Mouse (Mus musculus) kidney, adult 2 months (tissue): ENCODE results near the gene 4930558C23Rik. TPM values are rescaled to one million over a fixed set of nuclear protein-coding genes. Genes with fewer than 3 reads are reported as not detected.
"Not testable (repeated sequence)": the region's sequence is repeated elsewhere in the genome, so short reads cannot be mapped to it uniquely, and the experiment has no call there.

ENCODE experiments used
- DNase-seq: peaks from one replicate; pipeline ENCODE4 v3.0.0; 2021
- H3K27ac ChIP-seq: fragments of 200-500 bp; 2 replicates; pipeline ENCODE4 v1.5.1; 2012; ENCODE audit warnings: low read depth, low read length, control low read depth, inconsistent platforms; ENCODE audit not compliant: insufficient read depth
- H3K27me3 ChIP-seq: fragments of 200-500 bp; replicated peaks from 2 replicates; pipeline ENCODE4 v1.6.1; 2012; ENCODE audit warnings: mild to moderate bottlenecking, moderate library complexity, low read length, inconsistent platforms; ENCODE audit not compliant: control insufficient read depth, insufficient read depth
- H3K36me3 ChIP-seq: fragments of 200-500 bp; 2 replicates; pipeline ENCODE4 v1.6.1; 2012; ENCODE audit warnings: mild to moderate bottlenecking, moderate library complexity, low read length, inconsistent platforms; ENCODE audit not compliant: control insufficient read depth, insufficient read depth
- H3K4me1 ChIP-seq: fragments of 200-500 bp; 2 replicates; pipeline ENCODE4 v1.6.1; 2011; ENCODE audit warnings: low read length; ENCODE audit not compliant: control insufficient read depth, insufficient read depth
- H3K4me3 ChIP-seq: fragments of 200-500 bp; 2 replicates; pipeline ENCODE4 v1.5.1; 2011; ENCODE audit warnings: mild to moderate bottlenecking, low read depth, low read length, control low read depth; ENCODE audit not compliant: insufficient read depth
- CTCF ChIP-seq: fragments of 200-500 bp; conservative IDR thresholded peaks from 2 replicates; pipeline ENCODE4 v1.5.1; 2011; ENCODE audit warnings: low read depth, mild to moderate bottlenecking, control low read depth, low read length, moderate library complexity, mixed read lengths; ENCODE audit not compliant: insufficient read depth, insufficient read length
- POLR2A ChIP-seq: fragments of 200-500 bp; IDR thresholded peaks from one replicate; pipeline ENCODE4 v1.6.1; 2011; ENCODE audit warnings: low read depth, low read length, control low read depth
- WGBS: fragments of 180-500 bp; shearing (Covaris S2); methylation state at CpG from one replicate; pipeline ENCODE4 v1.1.7; 2018; 5-methylcytosine and 5-hydroxymethylcytosine counted together
- polyA plus RNA-seq: library from polyadenylated mRNA; depleted of rRNA; stranded (reverse); fragments of >200 nt; gene quantifications from 2 replicates; pipeline ENCODE4 v1.2.3, GENCODE M21; 2012; rRNA removed

The 4930558C23Rik gene
- polyA plus RNA-seq, 1 experiment, result not detected

GRCm38 (mm10) chr3:95346454-95346853, 56.2 kb downstream of the 4930558C23Rik start:
- Histone ChIP-seq H3K36me3 (peaks cover 8% of the 10 kb centered on the region), H3K27ac (no peak overlapping the region), H3K4me1 (no peaks in the 10 kb centered on the region), H3K4me3 (no peak overlapping the region), H3K27me3 (no peaks in the 10 kb centered on the region)
- DNase-seq, result no peak
- WGBS, result 92% methylated on average over 7 of the region's 7 CpGs
- TF ChIP-seq CTCF (no peak), POLR2A (no peak)

GRCm38 (mm10) chr3:95343356-95344000, 59.2 kb downstream of the 4930558C23Rik start:
- WGBS, result 86% methylated on average over 9 of the region's 9 CpGs
- H3K27me3 ChIP-seq, H3K4me3 ChIP-seq, H3K4me1 ChIP-seq, H3K27ac ChIP-seq, DNase-seq: not testable (repeated sequence)
- H3K36me3 ChIP-seq, result peaks cover 17% of the 10 kb centered on the region

GRCm38 (mm10) chr3:95338251-95338650, 64.4 kb downstream of the 4930558C23Rik start:
- Histone ChIP-seq H3K27ac (no peak overlapping the region), H3K4me3 (no peak overlapping the region), H3K27me3 (no peaks in the 10 kb centered on the region), H3K36me3 (peaks cover 13% of the 10 kb centered on the region), H3K4me1 (no peaks in the 10 kb centered on the region; the same call in 1 of the 2 replicates)
- TF ChIP-seq CTCF, result no peak
- no peak for TF ChIP-seq POLR2A
- 93% methylated on average over 4 of the region's 4 CpGs for WGBS
- DNase-seq, result no peak

DNA sequence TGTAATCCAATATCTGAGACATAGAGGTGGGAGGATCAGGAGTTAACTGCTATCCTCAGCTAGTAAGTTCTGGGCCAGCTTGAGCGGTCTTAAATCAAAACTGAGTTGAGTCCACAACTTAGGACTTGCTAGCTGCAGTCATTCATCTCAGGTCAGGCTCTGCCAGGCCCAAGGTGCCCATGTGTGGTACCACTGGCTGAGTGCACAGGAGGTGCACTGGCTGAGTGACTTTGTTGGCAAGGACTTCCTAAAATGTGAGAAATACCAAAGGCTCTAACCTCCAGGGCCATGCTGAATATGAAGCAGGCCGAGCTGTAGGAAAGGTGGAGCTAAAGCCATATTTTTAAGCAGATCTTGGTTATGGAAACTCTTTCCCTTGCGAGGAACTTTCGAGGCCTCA, 65.3 kb downstream of the 4930558C23Rik start:
- peak; percentile 42 for DNase-seq
- 78% methylated on average over 4 of the region's 4 CpGs for WGBS
- Histone ChIP-seq H3K4me3 (no peak overlapping the region), H3K27me3 (no peaks in the 10 kb centered on the region), H3K36me3 (peaks cover 9% of the 10 kb centered on the region), H3K27ac (no peak overlapping the region), H3K4me1 (no peaks in the 10 kb centered on the region; the same call in 1 of the 2 replicates)
- TF ChIP-seq CTCF, result no peak
- TF ChIP-seq POLR2A, result no peak

Other genes starting within 250 kb of the 4930558C23Rik start
- 8.0 and 8.5 TPM in 2 replicates for gene Sema6c, start 242.4 kb downstream of the 4930558C23Rik start, polyA plus RNA-seq
- 9.8 and 10.6 TPM in 2 replicates for gene Gabpb2, start 184.9 kb downstream of the 4930558C23Rik start, polyA plus RNA-seq
- 77.5 and 83.7 TPM in 2 replicates for gene Cdc42se1, start 174.1 kb downstream of the 4930558C23Rik start, polyA plus RNA-seq
- gene Mllt11, start 170.7 kb downstream of the 4930558C23Rik start, polyA plus RNA-seq, result 30.6 and 31.4 TPM in 2 replicates
- gene Gm128, start 161.2 kb downstream of the 4930558C23Rik start, polyA plus RNA-seq, result 5.9 TPM in 2 replicates
- gene Bnipl, start 151.6 kb downstream of the 4930558C23Rik start, polyA plus RNA-seq, result 0.09 and 0.41 TPM in 2 replicates
- gene Mindy1, start 121.5 kb downstream of the 4930558C23Rik start, polyA plus RNA-seq, result 120 and 155 TPM in 2 replicates
- gene Prune1, start 120.8 kb downstream of the 4930558C23Rik start, polyA plus RNA-seq, result 25.6 and 27.0 TPM in 2 replicates
- 5.6 and 6.3 TPM in 2 replicates for gene Anxa9, start 95.7 kb downstream of the 4930558C23Rik start, polyA plus RNA-seq
- 143 and 173 TPM in 2 replicates for gene Cers2, start 88.0 kb downstream of the 4930558C23Rik start, polyA plus RNA-seq
- 11.4 and 11.6 TPM in 2 replicates for gene Setdb1, start 45.6 kb downstream of the 4930558C23Rik start, polyA plus RNA-seq
- 26.4 and 28.7 TPM in 2 replicates for gene Arnt, start 31.5 kb upstream of the 4930558C23Rik start, polyA plus RNA-seq
- gene Ctsk, start 96.4 kb upstream of the 4930558C23Rik start, polyA plus RNA-seq, result 6.5 and 8.2 TPM in 2 replicates
- 8.2 and 18.1 TPM in 2 replicates for gene Ctss, start 123.9 kb upstream of the 4930558C23Rik start, polyA plus RNA-seq
- gene Hormad1, start 156.8 kb upstream of the 4930558C23Rik start, polyA plus RNA-seq, result not detected in 2 replicates
- 7.6 and 10.4 TPM in 2 replicates for gene Golph3l, start 186.1 kb upstream of the 4930558C23Rik start, polyA plus RNA-seq
- gene Ensa, start 222.2 kb upstream of the 4930558C23Rik start, polyA plus RNA-seq, result 9.9 and 13.2 TPM in 2 replicates